Mouse (Mus musculus) embryo, embryonic 10 days (tissue): ENCODE measurements around the gene Bmpr1a.
"Not testable (repeated sequence)": the region's sequence is repeated elsewhere in the genome, so short reads cannot be mapped to it uniquely, and the experiment has no call there.

Experiments used
- DNase-seq: peaks from one replicate; pipeline ENCODE4 v3.0.0-alpha.2; 2015; ENCODE audit warnings: low spot score

The Bmpr1a gene

GRCm38 (mm10) chr14:34382921-34383704, 120.0 kb downstream of the Bmpr1a start:
- no peak for DNase-seq

DNA sequence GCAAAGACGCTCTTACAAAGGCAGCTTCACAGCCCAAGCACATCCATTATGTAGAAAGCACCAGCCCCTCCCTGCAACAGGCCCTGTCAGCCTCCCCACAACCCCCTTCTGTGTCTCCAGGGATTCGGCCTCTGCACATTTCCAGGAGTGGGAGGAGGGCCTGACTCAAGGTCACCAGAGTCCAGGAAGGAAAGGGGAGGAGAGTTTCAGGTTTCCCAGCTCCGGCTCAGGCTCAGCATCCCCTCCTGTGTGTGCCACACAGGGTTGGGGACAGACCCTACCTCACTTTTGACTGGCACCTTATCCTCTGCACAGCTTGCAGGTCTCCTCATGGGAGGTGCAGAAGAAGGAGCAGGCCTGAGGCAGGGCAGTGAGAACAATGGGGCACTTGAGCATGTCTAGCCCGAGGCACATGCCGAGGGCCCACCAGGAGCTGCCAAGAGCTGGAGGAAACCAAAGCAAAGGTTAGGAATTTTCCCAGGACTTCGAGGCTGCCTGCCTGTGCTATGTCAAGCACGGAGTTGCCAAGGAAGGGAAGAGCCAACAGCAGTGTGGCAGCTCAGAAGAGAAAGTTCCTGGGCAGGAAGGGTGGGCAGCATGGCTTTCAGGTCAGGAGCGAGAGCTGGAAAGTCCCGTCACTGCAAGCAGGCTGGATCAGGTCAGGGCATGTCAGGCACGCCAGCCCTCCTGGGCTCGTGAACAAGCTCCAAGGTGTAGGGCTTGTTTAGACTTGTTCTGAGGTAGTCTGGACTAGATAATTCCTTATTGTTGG, 124.4 kb downstream of the Bmpr1a start:
- peak; percentile 68 for DNase-seq

- DNase-seq = no peak
Observed at GRCm38 (mm10) chr14:34377121-34377520, 126.0 kb downstream of the Bmpr1a start.

- DNase-seq = no peak
Observed at GRCm38 (mm10) chr14:34375941-34376340, 127.2 kb downstream of the Bmpr1a start.

DNA sequence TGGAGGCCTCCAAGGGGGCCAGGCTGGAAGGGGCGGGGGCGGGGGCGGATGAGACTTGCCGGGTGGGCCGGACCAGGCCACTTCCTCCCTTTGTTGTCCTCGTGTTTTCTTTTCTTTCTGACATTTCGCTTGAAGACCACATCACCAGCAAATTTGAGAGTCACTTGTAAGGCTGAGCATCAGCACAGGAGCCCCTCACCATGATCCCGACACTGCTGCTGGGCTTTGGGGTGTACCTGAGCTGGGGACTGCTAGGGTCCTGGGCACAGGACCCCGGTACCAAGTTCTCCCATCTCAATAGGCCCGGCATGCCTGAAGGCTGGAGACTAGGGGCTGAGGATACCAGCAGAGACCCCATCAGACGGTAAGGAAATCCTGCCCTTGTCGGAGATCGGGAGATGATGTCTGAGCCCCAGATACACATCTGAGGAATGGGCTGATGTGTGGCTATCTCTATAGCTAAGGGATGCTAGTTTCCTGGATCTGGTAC, 127.7 kb downstream of the Bmpr1a start, which contains the start of gene Mmrn2:
Gene Mmrn2 (plus strand): TSS at position 51 of the 490 bp plus-strand sequence.
- no peak for DNase-seq

GRCm38 (mm10) chr14:34374577-34374976, 128.6 kb downstream of the Bmpr1a start, which contains the start of gene Sncg:
Sncg (minus strand) TSS chr14:34374789.
- DNase-seq = peak; percentile 19

DNA sequence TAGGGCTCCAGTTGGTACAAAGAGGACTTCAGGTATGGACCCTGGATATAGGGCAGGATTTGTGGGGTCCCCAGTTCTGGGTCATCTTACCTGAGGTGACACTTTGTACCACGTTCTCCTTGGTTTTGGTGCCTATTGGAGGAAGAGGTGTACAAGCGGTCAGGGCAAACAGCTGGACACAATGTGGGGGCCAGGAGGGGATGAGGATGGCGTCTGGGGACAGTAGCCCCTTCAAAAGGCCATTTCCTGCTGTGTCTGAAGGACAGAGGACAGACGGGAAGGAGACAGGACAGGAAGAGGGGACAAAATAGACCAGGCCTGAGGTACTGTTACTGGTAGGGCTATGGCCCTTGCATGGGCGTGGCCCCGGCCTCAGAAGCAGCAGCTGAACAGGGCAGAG, 129.6 kb downstream of the Bmpr1a start:
- DNase-seq = no peak

DNA sequence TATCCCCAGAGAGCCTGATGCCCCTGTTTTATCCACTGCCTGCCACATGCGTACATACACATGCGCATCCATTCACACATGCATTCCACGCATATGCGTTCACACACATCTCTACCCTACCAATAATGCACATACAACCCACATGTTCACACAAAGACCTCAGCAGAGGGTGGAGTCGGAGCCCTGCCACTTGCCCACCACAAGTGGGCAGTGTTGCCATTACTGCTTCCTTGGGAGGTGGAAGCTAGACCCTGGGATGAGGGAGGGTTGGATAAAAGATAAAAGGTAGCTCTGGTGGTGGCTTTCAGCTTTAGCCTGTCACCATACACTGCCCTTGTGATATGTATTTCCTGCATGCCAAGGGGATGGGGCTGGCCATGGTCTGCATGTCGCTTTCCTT, 130.5 kb downstream of the Bmpr1a start:
- peak; percentile 60 for DNase-seq

DNA sequence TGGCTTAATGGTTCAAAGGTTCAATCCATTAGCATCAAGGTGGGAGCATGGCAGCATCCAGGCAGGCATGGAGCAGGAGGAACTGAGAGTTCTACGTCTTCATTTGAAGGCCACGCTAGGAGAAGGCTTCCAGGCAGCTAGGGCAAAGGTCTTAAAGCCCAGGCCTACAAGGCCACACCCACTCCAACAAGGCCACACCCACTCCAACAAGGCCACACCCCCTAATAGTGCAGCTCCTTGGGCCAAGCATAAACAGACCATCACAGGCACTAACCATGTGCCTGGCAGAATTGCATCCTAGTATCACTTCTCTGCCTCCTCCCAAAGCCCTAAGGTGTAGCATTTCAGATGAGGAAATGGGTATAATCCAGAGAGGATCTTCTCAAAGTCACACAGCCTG, 131.4 kb downstream of the Bmpr1a start:
- no peak for DNase-seq

GRCm38 (mm10) chr14:34370921-34371320, 132.2 kb downstream of the Bmpr1a start:
- DNase-seq = no peak

DNA sequence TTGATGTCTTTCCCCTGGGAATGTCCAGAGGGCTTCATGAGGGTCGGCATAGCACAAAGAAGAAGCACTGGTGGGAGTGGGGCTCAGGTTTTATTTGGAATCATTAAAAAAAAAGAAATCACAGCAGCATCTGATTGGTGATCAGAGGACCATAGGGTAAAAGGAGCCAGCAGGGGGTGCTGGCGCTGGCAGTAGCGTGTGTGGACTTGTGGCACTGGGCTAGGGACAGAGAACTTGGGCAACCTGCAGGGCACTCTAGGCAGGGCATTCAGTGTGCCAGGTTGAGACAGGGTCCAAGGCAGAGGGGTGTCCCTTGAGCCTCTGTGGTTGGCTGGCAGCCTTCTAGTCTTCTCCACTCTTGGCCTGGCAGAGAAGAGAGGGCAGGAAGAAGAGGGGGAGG, 132.9 kb downstream of the Bmpr1a start:
- no peak for DNase-seq

DNA sequence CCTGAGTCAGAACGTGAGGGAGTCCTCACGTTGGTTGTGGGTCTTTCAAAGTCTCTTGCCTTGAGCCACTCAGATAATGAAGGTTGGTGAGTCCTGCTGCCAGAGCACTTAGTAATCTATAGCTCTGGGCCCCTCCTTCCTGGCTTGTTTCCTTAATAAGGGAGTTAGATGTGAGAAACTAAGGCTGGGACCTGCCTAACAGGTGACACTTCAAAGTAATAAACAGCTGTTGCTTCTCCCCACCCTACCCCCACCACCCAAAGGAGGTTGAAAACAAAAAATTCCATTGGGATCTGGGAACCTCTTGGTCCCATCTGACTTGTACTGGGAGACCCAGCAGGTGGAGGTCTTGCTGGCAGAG, 138.0 kb downstream of the Bmpr1a start:
- DNase-seq = no peak

DNA sequence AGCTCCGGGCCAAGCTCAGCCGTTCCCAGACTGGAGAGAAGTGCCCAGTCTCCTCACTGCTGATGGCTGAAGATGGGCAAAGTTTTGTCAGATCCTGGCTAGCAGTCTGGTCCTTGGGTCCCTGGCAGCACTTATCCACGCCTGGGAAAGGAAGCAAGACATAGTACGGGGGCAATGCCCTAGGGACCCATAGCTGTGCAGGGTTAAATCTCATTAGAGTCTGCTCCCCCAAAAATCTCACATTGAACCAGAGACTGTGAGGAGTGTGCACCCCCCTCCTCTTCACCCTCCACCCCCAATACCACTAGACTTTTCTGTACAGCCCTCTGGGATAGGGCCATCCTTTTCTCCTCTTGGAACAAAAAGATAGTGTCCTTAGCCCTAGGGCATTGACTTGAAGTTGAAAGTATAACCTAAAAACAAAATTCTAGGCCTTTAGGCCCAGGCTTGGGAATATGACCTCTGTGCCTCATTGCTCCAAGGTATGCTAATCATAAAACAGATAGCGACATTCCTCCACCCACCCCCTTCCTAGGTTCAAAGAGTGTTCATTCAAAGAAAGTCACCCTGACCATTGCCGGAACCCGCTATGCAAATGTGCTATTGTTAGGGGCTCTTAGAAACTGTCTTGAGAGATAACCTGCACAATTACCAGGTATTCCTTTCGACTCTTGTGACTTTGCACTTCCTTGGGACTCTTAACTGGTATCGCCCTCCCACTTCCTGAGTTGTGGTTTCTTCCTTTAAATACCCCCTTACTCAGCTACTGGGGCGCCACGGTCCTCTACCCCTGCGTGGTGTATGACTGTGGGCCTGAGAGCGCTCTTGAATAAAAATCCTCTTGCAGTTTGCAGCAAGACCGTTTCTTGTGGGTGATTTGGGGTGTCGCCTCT, 138.6 kb downstream of the Bmpr1a start:
- DNase-seq = not testable (repeated sequence)

GRCm38 (mm10) chr14:34363490-34364253, 139.5 kb downstream of the Bmpr1a start:
- peak; percentile 56 for DNase-seq

DNA sequence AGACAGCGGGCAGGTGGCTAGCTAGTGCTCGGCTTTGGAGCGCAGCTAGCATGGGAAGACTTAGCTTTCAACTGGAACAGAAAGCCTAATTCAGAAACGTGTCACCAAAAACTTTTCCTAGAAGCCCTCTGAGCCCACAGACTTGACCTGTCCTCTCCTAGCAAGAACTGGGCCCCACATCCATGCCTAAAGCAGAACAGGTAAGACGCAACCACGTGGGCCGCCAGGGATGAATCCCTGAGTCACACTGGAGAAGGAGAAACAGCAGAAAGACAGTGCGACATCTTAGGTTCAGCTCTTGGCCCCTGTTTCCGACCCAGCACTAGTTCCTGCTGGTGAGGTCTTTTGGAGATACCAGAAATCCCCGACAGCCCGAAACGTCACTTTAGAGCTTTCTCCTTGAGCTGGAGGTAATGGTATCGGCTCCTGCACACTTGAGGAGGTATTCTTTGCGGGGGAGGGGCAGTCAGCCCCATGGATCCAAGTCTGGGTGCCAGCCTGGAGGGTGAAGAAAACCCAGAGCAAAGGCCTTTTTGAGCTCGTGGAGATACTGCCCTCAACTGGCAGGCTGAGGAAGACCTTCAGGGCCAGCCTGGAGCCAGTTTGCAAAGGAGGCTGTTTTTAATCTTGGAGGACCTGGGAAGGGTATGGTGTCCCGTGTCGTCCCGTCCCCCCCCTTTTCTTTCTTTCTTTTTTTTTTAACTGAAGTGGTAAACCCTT, 140.3 kb downstream of the Bmpr1a start:
- DNase-seq = peak; percentile 80

GRCm38 (mm10) chr14:34362135-34362534, 141.0 kb downstream of the Bmpr1a start:
- no peak for DNase-seq
